Mouse (Mus musculus) inflammation-experienced regulatory T-cells, adult 6 months (primary cell): Measurements from ENCODE around the gene Ppy. TPM values are rescaled to one million over a fixed set of nuclear protein-coding genes. Genes with fewer than 3 reads are reported as not detected.

Experiments used
- ATAC-seq: one replicate; pipeline ENCODE4 v1.8.0; 2017
- polyA plus RNA-seq, 3 experiments: library from polyadenylated mRNA; unstranded; fragments of 100-300 nt; shearing (Covaris generic); gene quantifications; one replicate each; pipeline ENCODE4 v1.2.1; 2017

Gene Ppy
- polyA plus RNA-seq, 3 experiments from 2014 or later, result not detected

DNA sequence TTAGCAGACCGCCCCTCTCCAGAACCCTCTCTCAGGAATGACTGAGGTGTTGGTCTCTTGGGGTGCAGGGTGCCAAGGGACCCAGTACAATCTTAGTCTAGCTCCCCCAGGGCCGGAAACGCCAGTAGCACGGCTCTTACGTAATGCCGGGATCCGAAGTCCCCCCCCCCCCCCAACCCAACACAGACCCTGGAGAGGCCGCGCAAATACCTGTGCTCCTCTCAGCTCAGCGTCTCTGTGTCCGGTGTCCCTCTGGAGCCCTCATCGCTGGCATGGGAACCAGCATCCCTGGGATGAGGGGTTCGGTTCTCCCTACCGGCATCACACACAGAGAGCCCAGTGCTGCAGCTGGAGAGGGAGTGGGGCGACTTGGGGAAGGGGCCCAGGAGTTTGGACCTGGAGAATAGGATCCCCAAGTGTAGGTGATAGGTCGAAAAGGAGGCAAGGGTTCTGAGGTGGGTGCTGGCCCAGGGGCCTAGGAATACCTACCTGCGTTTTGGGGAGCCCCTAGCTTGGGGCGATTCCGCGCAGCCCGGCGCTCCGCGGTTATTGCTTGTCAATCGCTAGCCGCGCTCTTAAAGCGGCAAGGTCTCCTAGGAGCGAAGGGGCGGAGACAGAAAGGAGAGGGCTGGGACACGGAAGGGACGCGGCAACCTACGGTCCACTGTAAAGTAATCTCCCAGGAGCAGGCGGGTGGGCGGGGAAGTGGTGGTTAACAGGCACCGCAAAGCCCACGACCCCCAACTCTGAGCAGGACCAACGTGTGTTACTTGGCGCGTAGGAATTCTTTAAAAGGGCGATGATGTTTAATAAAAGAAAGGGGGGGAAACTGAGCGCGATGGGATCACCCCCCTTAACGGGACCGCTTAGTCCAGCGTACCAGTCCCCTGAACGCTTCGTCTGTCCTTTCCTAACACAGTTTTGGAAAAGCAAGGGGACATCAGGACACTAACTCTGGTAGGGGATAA lies 12.9 kb downstream of the Ppy start, which contains the start of gene Mpp2:
Gene Mpp2, minus strand, starts transcription at position 585 of the 968 bp plus-strand sequence.
- ATAC-seq, result peak; percentile 12

DNA sequence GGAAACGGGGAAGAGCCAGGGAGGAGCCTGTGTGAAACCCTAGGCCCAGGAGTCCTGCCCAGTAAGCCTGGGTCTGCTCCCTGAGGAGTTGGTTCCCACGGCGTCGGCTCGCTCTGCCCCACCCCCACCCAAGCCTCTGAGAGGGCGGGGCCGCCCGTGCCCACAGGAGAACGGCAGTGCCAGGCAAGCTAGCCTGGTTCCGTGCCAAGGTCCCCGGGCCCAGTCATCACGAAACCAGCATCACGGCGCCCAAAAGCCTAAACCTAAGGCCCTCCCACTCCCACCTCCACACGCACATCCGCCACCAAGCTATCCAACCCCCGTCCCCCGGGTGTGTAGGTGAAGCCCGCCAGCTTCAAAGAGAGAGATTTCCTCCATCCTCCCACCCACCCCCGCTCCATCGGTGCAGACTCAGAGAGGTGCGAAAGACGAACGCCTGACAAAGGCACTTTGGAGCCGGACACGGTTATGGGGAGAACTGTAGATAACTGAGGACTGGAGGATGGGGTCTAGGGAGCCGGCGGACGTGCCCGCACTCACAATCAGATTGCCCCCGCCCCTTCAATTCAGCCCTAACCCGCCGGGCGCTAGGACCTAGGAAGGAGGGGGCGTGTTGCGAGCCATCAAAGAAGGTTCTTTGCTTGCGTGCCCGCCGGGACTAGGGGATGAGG lies 13.9 kb downstream of the Ppy start:
- ATAC-seq, result peak; percentile 84

DNA sequence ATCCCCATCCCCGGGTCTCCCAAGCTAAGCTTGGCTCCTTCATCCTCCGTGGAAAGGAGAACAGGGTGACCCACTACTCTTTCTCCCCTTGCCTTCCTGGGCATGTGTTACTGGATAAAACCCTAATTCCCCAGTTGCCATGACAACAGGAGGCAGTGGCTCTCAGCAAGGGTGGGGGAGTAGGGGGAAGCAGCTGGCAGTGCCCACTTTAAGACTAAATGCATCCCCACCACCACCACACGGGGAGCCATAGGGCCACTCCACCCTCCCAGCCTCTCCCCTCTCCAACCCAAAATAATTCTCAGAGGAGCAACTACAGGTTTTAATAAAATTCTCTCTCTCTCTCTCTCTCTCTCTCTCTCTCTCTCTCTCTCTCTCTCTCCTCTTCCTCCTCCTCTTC lies 14.8 kb downstream of the Ppy start:
- ATAC-seq, result no peak

DNA sequence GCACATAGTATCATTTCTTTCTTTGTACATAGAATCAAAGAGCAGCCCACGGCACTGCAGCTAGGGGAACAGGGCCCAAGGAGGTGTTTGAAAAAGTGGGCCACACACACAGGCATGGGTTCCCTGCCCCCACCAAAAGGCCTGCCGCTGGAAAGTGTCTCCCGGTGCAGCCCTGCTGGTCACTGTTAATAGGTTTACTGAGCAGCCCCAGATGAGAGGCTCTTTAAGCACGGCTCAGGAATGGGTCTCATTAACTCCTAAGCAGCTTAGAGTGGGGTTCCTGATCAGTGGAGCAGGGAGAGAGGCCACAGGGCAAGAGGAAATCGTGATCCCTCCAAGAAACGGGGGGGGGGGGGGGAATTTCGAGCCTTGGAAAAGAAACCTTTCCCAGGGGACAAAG lies 17.0 kb downstream of the Ppy start:
- ATAC-seq, result no peak

DNA sequence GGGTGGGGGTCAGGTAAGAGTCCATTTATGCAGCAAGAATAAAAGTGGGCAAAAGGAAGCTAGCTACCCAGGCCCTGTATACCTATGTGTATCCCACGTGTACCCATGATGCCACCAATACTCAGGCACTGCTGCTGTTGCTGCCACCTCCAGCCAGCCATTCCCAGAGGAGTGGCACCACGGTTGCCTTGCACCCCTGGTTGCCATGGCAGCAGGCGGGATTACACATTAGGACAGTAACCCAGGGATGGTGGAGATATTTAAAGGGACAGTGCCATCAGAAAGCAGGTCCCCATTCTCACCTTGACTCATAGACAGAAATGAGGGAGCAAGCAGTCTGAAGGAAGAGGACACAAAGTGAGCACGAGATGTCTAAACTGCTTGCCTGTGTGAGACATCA lies 17.9 kb downstream of the Ppy start:
- ATAC-seq, result no peak

DNA sequence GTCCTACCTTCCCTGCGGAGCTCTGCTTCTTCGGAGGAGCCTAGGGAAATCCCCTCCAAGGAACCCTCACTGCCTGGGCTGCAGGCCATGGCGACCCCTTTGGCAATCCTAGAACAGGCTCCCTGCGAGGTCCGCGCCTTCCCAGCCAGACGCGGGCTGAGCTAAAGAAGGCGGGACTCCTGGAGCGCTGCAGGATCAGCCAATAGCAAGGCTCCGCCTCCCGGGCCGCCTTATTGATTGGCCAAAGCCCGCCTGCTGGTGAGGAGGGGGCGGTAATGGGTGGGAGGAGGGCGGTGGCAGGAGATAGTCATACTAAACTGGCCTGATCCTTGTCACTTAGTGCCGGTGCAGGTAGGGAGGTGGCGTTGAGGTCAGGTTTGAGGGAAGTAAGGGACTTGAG lies 18.8 kb downstream of the Ppy start:
- no peak for ATAC-seq

DNA sequence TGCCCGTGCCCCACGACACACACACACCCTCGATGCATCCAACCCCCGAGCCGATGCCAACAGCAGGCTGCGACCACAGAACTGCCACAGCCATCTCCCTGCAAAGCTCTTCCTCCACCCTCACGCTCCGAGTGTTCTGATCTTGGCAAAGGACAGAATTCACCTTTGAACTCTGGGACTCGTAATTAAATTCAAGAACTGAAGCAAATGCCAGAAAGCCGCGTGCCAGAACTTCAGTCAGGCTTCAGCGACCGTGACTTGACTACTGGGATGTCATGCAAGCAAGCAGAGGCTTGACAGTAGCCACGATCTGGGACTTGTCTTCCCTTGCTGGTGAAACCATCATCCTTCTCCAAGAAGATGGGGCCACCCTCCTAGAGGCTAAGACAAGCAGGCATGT lies 27.4 kb downstream of the Ppy start:
- ATAC-seq, result no peak

DNA sequence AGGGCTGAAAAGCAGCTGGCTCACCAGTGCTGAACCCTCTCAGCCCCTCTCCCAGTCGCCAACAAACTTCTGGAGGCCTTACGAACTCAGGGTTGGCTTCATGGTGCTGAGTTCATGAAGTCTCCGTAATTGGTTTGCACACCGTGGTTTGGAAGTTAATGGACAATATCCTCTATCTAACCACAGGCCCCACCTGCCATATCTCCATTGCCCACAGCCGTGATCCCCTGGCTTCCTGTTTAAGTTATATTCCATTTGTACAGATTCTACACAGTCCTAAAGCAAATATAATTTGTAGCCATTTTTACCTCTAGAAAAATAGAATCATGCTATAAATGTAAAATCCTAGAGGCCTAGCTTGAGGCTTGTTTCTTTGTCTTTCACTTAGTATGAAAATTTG lies 28.4 kb downstream of the Ppy start:
- ATAC-seq, result no peak

DNA sequence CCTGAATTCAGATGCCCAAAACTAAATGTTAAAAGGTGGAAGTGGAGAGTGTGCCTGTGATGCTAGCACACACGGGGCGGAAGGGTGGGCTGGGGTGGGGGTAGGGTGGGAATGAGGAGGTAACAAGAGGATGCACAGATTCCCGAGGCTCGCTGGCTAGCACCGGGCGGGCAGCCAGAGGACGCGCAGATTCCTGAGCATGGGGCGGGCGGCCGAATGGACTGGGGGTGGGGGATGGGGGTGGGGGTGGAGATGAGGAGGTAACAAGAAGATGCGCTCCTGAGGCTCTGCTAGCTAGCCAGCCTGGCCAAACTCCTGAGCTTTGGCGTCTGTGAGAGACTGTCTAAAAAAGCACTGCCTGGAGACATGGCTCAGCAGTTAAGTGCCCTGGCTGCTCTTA lies 30.7 kb downstream of the Ppy start:
- ATAC-seq, result no peak

DNA sequence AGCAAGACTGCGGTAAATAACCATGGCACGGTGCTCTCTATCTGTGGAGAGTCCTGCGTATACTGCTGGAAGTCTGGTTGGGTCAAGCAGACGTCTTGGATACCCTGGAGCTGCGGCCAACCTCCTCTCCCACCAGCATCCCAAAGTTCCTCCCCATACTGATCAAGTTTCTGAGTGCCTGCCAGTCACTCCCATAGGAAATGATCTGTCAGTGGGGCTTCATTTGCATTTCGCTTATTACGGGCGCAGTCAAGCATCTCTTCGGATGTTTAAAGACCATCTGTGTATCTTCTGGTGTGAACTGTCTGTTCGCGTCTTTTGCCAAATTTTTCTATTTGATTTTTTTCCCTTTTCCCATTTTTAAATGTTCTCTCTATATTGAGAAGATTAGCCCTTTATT lies 31.5 kb downstream of the Ppy start:
- ATAC-seq, result no peak

DNA sequence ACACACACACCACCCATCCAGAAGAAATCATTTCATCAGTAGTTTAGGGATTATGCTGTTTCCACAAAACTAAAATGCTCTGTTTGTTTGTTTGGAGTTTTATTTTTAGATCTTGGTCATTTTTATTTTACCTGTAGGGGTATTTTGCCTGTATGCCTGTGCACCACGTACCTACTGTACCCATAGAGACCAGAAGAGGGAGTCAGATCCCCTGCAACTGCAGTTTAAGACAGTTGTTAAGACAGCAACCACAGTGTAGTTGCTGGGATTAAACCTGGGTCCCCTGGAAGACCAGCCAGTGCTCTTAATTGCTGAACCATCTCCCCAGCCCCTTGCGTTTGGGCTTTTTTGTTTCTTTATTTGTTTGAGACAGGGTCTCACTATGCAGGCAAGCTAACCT lies 32.1 kb downstream of the Ppy start:
- no peak for ATAC-seq

DNA sequence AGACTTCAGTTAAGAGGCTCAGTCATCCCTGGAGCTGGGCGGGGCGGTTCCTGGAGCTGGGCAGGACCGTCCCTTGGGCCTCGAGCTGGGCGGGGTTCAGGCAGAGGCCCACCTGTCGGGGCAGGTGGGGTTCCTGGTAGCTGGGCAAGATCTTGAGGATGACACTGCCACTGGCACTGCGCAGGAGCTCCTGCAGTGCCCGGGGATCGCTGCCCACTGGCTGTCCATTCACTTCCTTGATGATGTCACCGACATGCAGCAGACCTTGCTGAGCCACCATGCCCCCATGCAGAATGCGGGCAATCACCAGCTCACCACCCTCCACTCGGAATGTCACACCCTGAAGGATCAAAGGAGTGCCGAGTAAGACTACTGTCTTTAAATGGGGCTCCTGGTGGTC lies 38.0 kb downstream of the Ppy start:
- no peak for ATAC-seq

DNA sequence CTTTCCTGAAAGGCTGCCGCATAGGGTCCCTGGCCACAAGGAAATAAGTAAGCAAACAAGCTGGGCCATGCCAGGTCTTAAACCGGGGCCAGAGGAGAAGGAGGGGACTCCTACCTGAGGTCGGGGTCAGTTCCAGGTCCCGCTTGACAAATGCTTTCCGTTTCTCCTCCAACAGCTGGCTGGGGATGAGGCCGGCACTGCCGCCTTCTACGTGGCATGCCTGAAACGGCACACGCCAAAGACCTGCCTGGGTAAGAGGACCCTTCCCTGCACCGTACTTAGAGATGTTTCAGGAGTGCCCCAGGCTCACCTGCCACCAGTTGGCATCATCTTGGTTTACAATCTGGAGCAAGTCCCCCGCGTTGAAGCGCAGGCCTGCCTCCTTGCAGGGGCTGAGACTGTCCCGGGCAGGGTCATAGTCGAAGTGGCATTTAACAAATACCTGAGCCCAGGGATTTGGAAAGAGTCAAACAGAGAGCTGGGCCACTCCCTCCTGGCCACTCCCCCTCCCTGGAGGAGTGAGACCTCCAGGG lies 39.1 kb downstream of the Ppy start:
- ATAC-seq, result no peak

DNA sequence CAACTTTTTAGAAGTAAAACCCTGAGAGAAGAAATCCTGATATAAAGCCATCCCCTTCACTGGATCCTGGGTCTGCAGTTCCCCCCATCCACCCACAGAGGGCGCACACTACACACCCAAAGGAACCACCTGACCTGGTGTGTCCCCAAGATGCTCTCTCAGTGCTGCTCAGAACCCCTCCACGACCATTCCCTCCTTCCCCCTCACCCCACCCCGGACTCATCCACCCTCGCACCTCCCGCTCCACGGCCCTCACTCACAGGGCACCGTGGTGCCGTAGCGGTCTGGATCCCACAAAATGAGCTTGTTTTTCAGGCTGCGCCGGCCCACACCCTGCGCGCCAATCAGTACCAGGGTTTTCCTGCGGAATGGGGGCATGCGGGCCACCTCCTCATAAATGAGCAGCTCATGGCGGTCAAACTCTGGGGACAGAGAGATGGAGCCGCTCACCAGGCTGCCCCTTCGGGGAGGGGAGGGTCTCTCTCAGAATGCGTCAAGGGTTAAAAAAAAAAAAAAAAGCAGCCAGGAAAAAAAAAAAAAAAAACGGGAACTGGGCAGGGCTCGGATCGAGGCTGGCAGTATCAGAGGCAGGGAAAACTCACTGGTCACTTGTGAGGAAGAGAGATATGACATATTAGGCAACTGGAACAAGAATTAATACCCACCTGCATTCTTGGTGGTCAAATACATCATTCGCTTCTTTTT lies 39.7 kb downstream of the Ppy start:
- peak; percentile 54 for ATAC-seq

DNA sequence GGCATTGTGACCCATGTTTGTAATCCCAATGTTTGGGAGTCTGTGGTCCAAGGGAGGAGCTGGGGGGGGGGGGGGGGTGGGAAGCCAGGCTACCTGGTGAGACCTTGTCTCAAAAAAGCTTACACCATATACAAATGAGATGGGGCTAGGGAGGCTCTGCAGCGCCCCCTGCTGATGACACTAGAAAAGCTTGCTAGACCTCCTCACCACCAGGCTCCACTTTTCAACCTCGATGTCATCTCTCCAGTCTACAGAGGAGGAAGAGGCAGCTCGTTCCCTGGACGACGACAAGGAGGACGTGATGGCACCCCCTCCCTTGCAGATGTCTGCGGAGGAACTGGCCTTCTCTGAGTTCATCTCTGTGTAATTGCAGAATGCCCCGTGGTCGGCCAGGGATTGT lies 47.3 kb downstream of the Ppy start:
- ATAC-seq, result no peak

DNA sequence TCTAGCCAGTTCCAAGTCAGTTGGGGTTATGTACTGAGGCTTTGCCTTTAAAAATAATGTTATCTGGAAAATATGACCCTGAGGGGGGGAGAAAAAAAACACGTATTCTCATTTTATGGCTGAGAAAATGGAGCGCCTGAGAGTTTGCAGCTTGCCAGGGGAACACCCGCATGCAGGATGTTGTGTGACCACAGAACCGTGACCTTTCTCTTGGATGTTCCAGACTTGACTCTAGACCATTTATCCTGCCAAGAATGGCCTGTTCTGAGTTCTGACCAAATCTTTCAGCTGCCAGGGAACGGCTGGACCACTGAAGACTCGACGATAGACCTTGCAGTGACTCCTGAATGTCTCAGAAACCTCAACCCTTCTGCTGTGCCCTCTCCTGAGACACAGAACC lies 47.9 kb downstream of the Ppy start:
- no peak for ATAC-seq

DNA sequence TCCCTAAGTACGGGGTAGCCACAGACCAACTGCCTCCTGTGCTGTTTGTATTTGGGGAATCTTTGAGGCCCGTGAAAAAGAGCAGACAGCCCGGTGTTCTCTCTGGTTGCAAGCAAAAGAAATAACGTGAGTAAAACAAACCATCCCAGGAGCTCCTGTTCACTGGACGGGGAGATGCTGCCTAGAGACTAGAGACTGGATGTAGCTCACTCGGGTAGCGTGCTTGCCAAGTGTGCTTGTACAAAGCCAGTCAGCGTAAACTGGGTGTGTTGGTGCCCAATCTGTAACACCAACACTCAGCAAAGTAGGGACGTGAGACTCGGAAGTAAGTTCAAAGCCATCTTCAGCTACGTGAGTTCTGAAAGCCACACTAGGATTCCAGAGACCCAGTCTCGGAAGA lies 48.4 kb downstream of the Ppy start:
- no peak for ATAC-seq

DNA sequence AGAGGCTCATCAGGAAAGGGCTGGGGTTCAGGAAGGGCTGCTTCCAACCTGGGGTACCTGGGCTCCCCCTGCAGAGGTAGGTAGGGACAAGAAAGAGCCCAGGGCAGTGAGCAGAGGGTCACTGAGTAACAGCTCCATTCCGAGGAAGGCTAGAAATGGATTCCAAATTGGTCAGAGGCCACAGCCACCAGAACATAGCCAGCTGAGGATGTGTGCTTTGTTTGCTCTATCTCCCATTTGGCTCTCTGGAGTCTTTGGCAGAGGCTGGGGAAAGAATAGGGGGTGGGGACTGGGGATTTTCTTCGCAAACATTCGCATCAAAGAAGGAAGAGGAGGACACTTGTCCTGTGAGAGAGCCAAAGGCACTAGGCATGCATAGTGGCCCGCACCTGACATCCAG lies 49.2 kb downstream of the Ppy start:
- no peak for ATAC-seq

DNA sequence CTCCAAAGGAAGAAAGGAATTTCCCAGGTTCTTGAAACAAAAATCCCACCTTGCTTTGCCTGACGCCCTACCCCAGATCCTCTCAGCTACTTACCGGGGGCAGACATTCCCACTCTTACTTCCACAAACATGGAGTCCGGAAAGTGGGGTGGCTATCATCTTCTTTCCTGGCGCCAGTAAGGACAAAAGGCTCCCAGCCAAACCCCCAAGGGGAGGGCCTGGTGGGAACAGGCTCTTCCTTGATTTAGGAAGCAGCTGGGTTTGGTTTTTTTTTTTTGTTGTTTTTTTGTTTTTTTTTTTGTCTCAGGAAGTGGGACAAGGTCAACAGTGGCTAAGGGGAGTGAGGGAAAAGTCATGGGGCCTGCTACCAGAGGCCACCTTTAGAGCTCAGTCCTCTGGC lies 49.6 kb downstream of the Ppy start:
- ATAC-seq, result no peak
